ENCODE assay signal across 8 mouse cellular contexts in genomic region chr4:126255113-126256001, GRCm38 (mm10). TPM values are rescaled to one million over a fixed set of nuclear protein-coding genes. Genes with fewer than 3 reads are reported as not detected.
DNase-seq lines count a peak whose midpoint lies in the region; ATAC-seq and TF ChIP-seq lines count a peak whose summit lies in the region.
"Had no signal": no experiment of that assay in that cellular context is flagged by ENCODE, and none has a peak within 500 bp of the region (broad histone marks: within the 10 kb centered on the region; RNA-seq: fewer than 3 reads in every experiment).

No protein-coding gene starts in this region.

- DNase-seq in 416B (ENCODE audit: low read depth) = peak; percentile 42
- DNase-seq in CD4-positive helper T cell, adult 2 months (ENCODE audit: low read depth, low spot score) = peak; percentile 54
- DNase-seq in embryo, embryonic 10 days (ENCODE audit: low spot score) = peak; percentile 75
- DNase-seq in heart, postnatal 0 days (ENCODE audit: low spot score) = peak; percentile 50
- DNase-seq in liver = peak; percentile 46

- WGBS in heart, postnatal 0 days = 0% methylated on average over 41 of the region's 50 CpGs
- under 1% methylated on average over 48 of the region's 50 CpGs for WGBS in midbrain, embryonic 16.5 days

- H3K9ac ChIP-seq in heart, postnatal 0 days (replicated peaks; ENCODE audit: low read depth, low read length) = peak overlapping the region; percentile 90
- peak overlapping the region; percentile 95 for H3K9ac ChIP-seq in midbrain, embryonic 16.5 days (ENCODE audit: low read depth, low read length)

- peaks cover 75% of the 10 kb centered on the region for H3K4me1 ChIP-seq in heart, postnatal 0 days (ENCODE audit: control insufficient read depth, insufficient read depth)
- peaks cover 55% of the 10 kb centered on the region for H3K4me1 ChIP-seq in midbrain, embryonic 16.5 days (ENCODE audit: control insufficient read depth, insufficient read depth, low read length)

- peak; percentile 7 for ATAC-seq in heart, postnatal 0 days (ENCODE audit: insufficient read depth, low read depth)
- ATAC-seq in midbrain, embryonic 16.5 days = peak; percentile 37
- ATAC-seq in megakaryocyte progenitor cell, adult 5-6 weeks (replicated peaks; ENCODE audit: poor library complexity) = no peak

- no peak for TF ChIP-seq EP300 in heart, postnatal 0 days (IDR thresholded peaks at IDR 0.05; ENCODE audit: low read depth)

- H3K27me3 ChIP-seq in heart, postnatal 0 days (ENCODE audit: control insufficient read depth, insufficient read depth, low read length) = no peaks in the 10 kb centered on the region
- H3K27me3 ChIP-seq in midbrain, embryonic 16.5 days (ENCODE audit: control insufficient read depth, insufficient read depth, low read depth, low read length) = no peaks in the 10 kb centered on the region

- peak overlapping the region; percentile 89 for H3K4me2 ChIP-seq in heart, postnatal 0 days (ENCODE audit: low read depth, low read length)
- H3K4me2 ChIP-seq in midbrain, embryonic 16.5 days (ENCODE audit: low read length) = peak overlapping the region; percentile 98

- peak overlapping the region; percentile 88 for H3K4me3 ChIP-seq in heart, postnatal 0 days (ENCODE audit: low read depth, low read length)
- H3K4me3 ChIP-seq in midbrain, embryonic 16.5 days (ENCODE audit: low read depth, low read length) = peak overlapping the region; percentile 84

- H3K9me3 ChIP-seq in heart, postnatal 0 days (replicated peaks; ENCODE audit: control insufficient read depth, low read length) = no peaks in the 10 kb centered on the region
- H3K9me3 ChIP-seq in midbrain, embryonic 16.5 days (replicated peaks; ENCODE audit: control insufficient read depth, low read length, poor library complexity, severe bottlenecking) = no peaks in the 10 kb centered on the region

- peak overlapping the region; percentile 96 for H3K27ac ChIP-seq in heart, postnatal 0 days (ENCODE audit: low read depth)
- H3K27ac ChIP-seq in midbrain, embryonic 16.5 days (ENCODE audit: low read length) = peak overlapping the region; percentile 95

- no peaks in the 10 kb centered on the region for H3K36me3 ChIP-seq in heart, postnatal 0 days (replicated peaks; ENCODE audit: control insufficient read depth, insufficient read depth, low read length)
- H3K36me3 ChIP-seq in midbrain, embryonic 16.5 days (ENCODE audit: control insufficient read depth, insufficient read depth, low read length) = no peaks in the 10 kb centered on the region

- no peak for TF ChIP-seq CTCF in heart, postnatal 0 days (IDR thresholded peaks at IDR 0.05; ENCODE audit: low read depth)

RNA-seq across cellular contexts. Expression of gene Map7d1, which starts 0.8 kb away (rescaled TPM):
- 75.0 and 90.1 TPM in 2 replicates for total RNA-seq in heart, postnatal 0 days (2014; rRNA removed; ENCODE audit: low replicate concordance)
- polyA plus RNA-seq in heart, postnatal 0 days (2015; fragmentation: Nextera tagmentation; extraction: Ambion mirVana) = 35.2 and 37.5 TPM in 2 replicates
- polyA plus RNA-seq in midbrain, embryonic 16.5 days (2015; fragmentation: Nextera tagmentation; extraction: Ambion mirVana) = 66.1 and 68.2 TPM in 2 replicates
- 18.8 and 21.1 TPM in 2 replicates for total RNA-seq in megakaryocyte progenitor cell, adult 5-6 weeks (2015)
- 35.8 and 39.6 TPM in 2 replicates for total RNA-seq in megakaryocyte progenitor cell, adult 5-6 weeks (2017)

RNA-seq across cellular contexts. Expression of gene Trappc3, which starts 6.8 kb away (rescaled TPM):
- 46.4 and 63.1 TPM in 2 replicates for total RNA-seq in heart, postnatal 0 days (2014; rRNA removed; ENCODE audit: low replicate concordance)
- polyA plus RNA-seq in heart, postnatal 0 days (2015; fragmentation: Nextera tagmentation; extraction: Ambion mirVana) = 80.3 and 86.7 TPM in 2 replicates
- polyA plus RNA-seq in midbrain, embryonic 16.5 days (2015; fragmentation: Nextera tagmentation; extraction: Ambion mirVana) = 193 and 198 TPM in 2 replicates
- 33.5 and 38.5 TPM in 2 replicates for total RNA-seq in megakaryocyte progenitor cell, adult 5-6 weeks (2015)
- 54.6 and 61.8 TPM in 2 replicates for total RNA-seq in megakaryocyte progenitor cell, adult 5-6 weeks (2017)

RNA-seq across cellular contexts. Expression of gene Col8a2, which starts 31.2 kb away (rescaled TPM):
- 3.8 and 4.3 TPM in 2 replicates for total RNA-seq in heart, postnatal 0 days (2014; rRNA removed; ENCODE audit: low replicate concordance)
- polyA plus RNA-seq in heart, postnatal 0 days (2015; fragmentation: Nextera tagmentation; extraction: Ambion mirVana) = 0.71 and 1.1 TPM in 2 replicates
- polyA plus RNA-seq in midbrain, embryonic 16.5 days (2015; fragmentation: Nextera tagmentation; extraction: Ambion mirVana) = 2.2 and 2.5 TPM in 2 replicates
- not detected in 2 replicates for total RNA-seq in megakaryocyte progenitor cell, adult 5-6 weeks (2015)
- total RNA-seq in megakaryocyte progenitor cell, adult 5-6 weeks (2017) = not detected in 2 replicates
- total RNA-seq: hematopoietic stem cell, adult 5-6 weeks had no signal

RNA-seq across cellular contexts. Expression of gene Thrap3, which starts 52.8 kb away (rescaled TPM):
- 84.1 and 121 TPM in 2 replicates for total RNA-seq in heart, postnatal 0 days (2014; rRNA removed; ENCODE audit: low replicate concordance)
- 86.1 and 96.7 TPM in 2 replicates for polyA plus RNA-seq in heart, postnatal 0 days (2015; fragmentation: Nextera tagmentation; extraction: Ambion mirVana)
- polyA plus RNA-seq in midbrain, embryonic 16.5 days (2015; fragmentation: Nextera tagmentation; extraction: Ambion mirVana) = 124 and 137 TPM in 2 replicates
- total RNA-seq in megakaryocyte progenitor cell, adult 5-6 weeks (2015) = 172 and 184 TPM in 2 replicates
- 286 and 377 TPM in 2 replicates for total RNA-seq in megakaryocyte progenitor cell, adult 5-6 weeks (2017)
